Mouse (Mus musculus): ENCODE measurements around the gene Park7. TPM values are rescaled to one million over a fixed set of nuclear protein-coding genes. Genes with fewer than 3 reads are reported as not detected.
A peak's percentile ranks its signal among the peaks of the same experiment; 100 is the strongest.
"Not testable (repeated sequence)": the region's sequence is repeated elsewhere in the genome, so short reads cannot be mapped to it uniquely, and the experiment has no call there.

Park7 gene
- polyA plus RNA-seq, 1 experiment from 2014 or later: 419 TPM

DNA sequence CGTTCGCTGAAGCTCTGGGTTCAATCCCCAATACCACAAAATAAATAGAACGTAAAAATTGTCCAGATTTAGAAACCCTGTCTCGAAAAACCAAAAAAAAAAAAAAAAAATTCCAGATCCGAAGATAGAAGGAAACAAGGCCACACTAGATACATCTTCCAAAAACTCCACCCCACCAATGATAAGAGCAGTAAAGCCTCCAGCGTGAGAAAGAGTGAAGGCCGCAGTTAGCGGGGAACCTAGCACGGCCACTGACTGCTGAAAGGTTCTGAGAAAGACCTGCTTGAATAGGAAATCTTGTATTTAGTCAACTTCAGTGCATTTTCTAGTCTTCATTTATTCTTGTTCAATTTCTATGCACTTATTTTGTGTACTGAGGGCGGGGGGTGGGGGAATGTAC is 38.8 kb downstream of the Park7 start:
- H3K9ac ChIP-seq (ENCODE audit: low read depth, low read length): no peak overlapping the region
- no peak overlapping the region for H3K4me3 ChIP-seq (replicated peaks; ENCODE audit: low read depth, low read length)
- no peak overlapping the region for H3K4me2 ChIP-seq (ENCODE audit: low read length)
- no peak for DNase-seq (ENCODE audit: low spot score)
- WGBS: 78% methylated on average over 10 of the region's 10 CpGs
- ATAC-seq (replicated peaks; ENCODE audit: low FRiP score, low read depth): no peak
- H3K36me3 ChIP-seq (ENCODE audit: insufficient read depth, low read length): no peaks in the 10 kb centered on the region
- TF ChIP-seq CTCF (IDR thresholded peaks at IDR 0.05; ENCODE audit: low read depth): no peak
- peaks cover 15% of the 10 kb centered on the region; the same call in 1 of the 2 replicates for H3K4me1 ChIP-seq (replicated peaks; ENCODE audit: insufficient read depth, low read length)
- 0 out of 2 replicates have a peak, but pooled peaks cover 11% of the 10 kb centered on the region for H3K9me3 ChIP-seq (replicated peaks; ENCODE audit: low read length)
- H3K27ac ChIP-seq: no peak overlapping the region
- H3K27me3 ChIP-seq (ENCODE audit: insufficient read depth, low read length): no peaks in the 10 kb centered on the region

DNA sequence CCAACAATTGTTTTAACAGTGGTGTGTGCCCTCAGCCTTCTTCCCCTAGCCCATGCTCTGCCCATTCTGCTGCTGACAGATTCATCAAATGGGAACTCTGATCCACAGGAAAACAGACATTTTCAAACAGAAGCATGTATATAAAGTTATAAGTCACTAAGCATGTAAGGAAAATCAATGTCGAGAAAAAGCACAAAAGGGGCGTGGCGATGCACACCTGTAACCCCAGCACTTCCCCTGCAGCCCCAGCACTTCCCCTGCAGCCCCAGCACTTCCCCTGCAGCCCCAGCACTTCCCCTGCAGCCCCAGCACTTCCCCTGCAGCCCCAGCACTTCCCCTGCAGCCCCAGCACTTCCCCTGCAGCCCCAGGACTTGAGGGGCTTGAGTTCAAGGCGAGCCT is 39.8 kb downstream of the Park7 start:
- not testable (repeated sequence) for ATAC-seq (replicated peaks; ENCODE audit: low FRiP score, low read depth); H3K27ac ChIP-seq; H3K9me3 ChIP-seq (replicated peaks; ENCODE audit: low read length); H3K4me3 ChIP-seq (replicated peaks; ENCODE audit: low read depth, low read length); H3K4me2 ChIP-seq (ENCODE audit: low read length); H3K9ac ChIP-seq (ENCODE audit: low read depth, low read length); H3K36me3 ChIP-seq (ENCODE audit: insufficient read depth, low read length); H3K27me3 ChIP-seq (ENCODE audit: insufficient read depth, low read length); DNase-seq (ENCODE audit: low spot score)
- 74% methylated on average over 4 of the region's 4 CpGs for WGBS
- peaks cover 23% of the 10 kb centered on the region; the same call in 1 of the 2 replicates for H3K4me1 ChIP-seq (replicated peaks; ENCODE audit: insufficient read depth, low read length)

DNA sequence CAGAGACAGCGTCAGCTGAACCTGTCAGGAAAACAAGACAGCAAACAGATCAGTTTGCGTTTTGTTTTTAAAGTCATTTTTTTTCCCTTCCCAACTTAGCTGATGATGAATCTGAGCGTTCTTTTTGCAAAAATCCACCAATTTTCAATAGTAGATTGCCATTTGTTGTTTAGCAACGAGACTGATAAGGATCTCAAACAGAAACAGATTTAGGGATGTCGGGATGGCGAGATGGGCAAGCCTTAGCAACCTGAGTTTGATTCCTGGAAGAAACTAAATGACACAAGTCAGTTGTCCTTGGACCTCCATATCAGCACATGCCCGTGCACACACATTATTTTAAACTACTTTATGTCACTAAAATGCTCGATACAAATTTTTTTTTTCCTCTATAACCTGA is 41.6 kb downstream of the Park7 start:
- Histone ChIP-seq H3K27ac (peak overlapping the region; percentile 6; the same call in 1 of the 2 replicates), H3K4me1 (replicated peaks; ENCODE audit: insufficient read depth, low read length) (peaks cover 26% of the 10 kb centered on the region; the same call in 1 of the 2 replicates), H3K9ac (ENCODE audit: low read depth, low read length) (no peak overlapping the region), H3K9me3 (replicated peaks; ENCODE audit: low read length) (no peaks in the 10 kb centered on the region), H3K4me3 (replicated peaks; ENCODE audit: low read depth, low read length) (no peak overlapping the region), H3K4me2 (ENCODE audit: low read length) (no peak overlapping the region), H3K36me3 (ENCODE audit: insufficient read depth, low read length) (peaks cover 5% of the 10 kb centered on the region; the same call in 1 of the 2 replicates), H3K27me3 (ENCODE audit: insufficient read depth, low read length) (no peaks in the 10 kb centered on the region)
- DNase-seq (ENCODE audit: low spot score) (no peak), ATAC-seq (replicated peaks; ENCODE audit: low FRiP score, low read depth) (no peak)
- no peak for TF ChIP-seq CTCF (IDR thresholded peaks at IDR 0.05; ENCODE audit: low read depth)
- 63% methylated on average over 8 of the region's 8 CpGs for WGBS

DNA sequence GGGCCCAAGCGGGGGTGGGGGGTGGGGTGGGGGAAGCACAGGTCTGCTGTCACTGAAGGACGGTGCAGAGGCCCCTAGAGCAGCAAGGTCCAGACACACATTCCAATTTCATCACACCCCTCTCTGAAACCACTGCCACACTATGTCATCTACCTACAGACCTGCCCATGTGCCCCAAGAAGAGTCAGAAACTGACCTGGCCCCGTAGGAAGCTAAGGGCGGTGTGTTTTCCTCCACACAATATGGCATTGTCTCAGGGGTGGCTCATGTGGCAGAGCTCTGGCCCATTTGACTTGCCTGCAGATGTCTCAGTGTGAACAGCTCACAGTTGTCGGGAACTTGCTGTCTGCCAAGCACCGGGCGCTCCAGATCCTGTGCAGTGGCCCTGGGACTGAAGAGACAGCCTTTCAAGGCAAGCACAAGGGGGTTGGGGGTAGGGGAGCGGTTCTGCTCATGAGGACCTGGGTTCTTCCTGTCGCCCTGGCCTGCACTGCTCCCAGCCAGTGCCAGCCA is 42.0 kb downstream of the Park7 start:
- 36% methylated on average over 9 of the region's 9 CpGs for WGBS
- Histone ChIP-seq H3K27ac (peak overlapping the region; percentile 6; the same call in 1 of the 2 replicates), H3K4me2 (ENCODE audit: low read length) (no peak overlapping the region), H3K27me3 (ENCODE audit: insufficient read depth, low read length) (no peaks in the 10 kb centered on the region), H3K9ac (ENCODE audit: low read depth, low read length) (no peak overlapping the region), H3K4me3 (replicated peaks; ENCODE audit: low read depth, low read length) (no peak overlapping the region), H3K4me1 (replicated peaks; ENCODE audit: insufficient read depth, low read length) (peaks cover 26% of the 10 kb centered on the region; the same call in 1 of the 2 replicates), H3K36me3 (ENCODE audit: insufficient read depth, low read length) (peaks cover 9% of the 10 kb centered on the region; the same call in 1 of the 2 replicates), H3K9me3 (replicated peaks; ENCODE audit: low read length) (no peaks in the 10 kb centered on the region)
- DNase-seq (ENCODE audit: low spot score) (no peak), ATAC-seq (replicated peaks; ENCODE audit: low FRiP score, low read depth) (peak; percentile 6; the same call in 1 of the 2 replicates)
- TF ChIP-seq CTCF (IDR thresholded peaks at IDR 0.05; ENCODE audit: low read depth): no peak

DNA sequence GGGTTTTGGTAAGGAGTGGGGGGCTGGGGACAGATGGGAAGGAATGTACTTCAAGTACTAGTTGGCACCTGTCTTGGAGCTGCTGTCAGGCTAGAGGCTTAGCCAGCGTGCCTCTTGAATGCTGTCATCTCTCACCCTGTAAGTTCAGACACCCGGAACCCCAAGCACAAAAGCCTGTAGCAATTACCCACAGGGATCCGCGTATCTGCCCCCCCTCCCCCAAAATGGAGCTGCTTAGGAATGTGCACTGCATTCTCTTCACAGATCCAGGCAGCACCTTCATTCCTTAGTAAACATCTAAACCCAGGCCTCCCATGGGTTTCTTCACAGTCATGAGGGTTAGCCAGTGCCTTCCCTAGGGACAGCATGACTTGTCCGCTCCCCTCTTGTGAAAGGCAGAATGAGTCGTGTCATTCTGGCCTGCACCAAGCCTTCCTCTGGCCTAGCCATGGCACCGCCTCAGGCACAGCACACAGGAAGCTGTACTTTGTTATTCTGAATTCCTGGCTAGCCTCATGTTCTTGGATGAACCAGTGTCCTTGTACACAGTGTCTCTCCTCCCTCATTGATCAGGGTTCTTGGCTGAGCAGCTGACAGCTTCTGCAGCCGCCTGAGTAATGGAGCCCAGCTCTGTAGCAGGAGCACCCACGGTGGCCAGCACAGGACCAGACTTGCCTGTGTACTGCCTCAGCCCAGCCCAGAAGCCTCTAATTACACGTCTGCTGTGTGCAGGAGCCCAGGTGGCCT is 42.7 kb downstream of the Park7 start:
- Histone ChIP-seq H3K4me1 (replicated peaks; ENCODE audit: insufficient read depth, low read length) (peaks cover 26% of the 10 kb centered on the region; the same call in 1 of the 2 replicates), H3K9ac (ENCODE audit: low read depth, low read length) (no peak overlapping the region), H3K27ac (peak overlapping the region; percentile 6), H3K4me3 (replicated peaks; ENCODE audit: low read depth, low read length) (no peak overlapping the region), H3K4me2 (ENCODE audit: low read length) (no peak overlapping the region), H3K36me3 (ENCODE audit: insufficient read depth, low read length) (peaks cover 15% of the 10 kb centered on the region; the same call in 1 of the 2 replicates), H3K27me3 (ENCODE audit: insufficient read depth, low read length) (no peaks in the 10 kb centered on the region), H3K9me3 (replicated peaks; ENCODE audit: low read length) (no peaks in the 10 kb centered on the region)
- ATAC-seq (replicated peaks; ENCODE audit: low FRiP score, low read depth) (peak; percentile 60), DNase-seq (ENCODE audit: low spot score) (peak; percentile 42)
- WGBS: 40% methylated on average over 10 of the region's 10 CpGs
- no peak for TF ChIP-seq CTCF (IDR thresholded peaks at IDR 0.05; ENCODE audit: low read depth)

DNA sequence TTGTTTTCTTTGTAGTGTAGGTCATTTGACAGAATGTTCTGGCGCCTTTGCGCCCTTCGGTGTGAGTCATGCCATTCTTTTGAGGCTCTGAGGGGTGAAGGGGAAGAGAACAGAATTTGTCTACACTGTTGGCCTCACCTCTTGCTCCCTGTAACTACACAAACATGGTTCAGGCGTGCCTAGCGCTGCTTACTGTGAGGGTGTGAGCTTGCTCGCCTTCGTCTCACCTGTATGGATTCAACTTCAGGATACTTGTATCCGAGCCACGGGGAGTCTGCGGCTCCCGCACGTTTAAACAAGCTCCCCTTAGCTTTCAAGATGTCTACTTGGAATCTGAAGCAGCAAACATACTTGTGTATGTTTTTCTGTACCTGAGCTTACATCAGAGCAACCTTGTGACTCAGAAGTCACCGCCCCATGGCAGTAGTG is 43.3 kb downstream of the Park7 start:
- ATAC-seq (replicated peaks; ENCODE audit: low FRiP score, low read depth): no peak
- H3K27ac ChIP-seq: peak overlapping the region; percentile 6
- no peaks in the 10 kb centered on the region for H3K9me3 ChIP-seq (replicated peaks; ENCODE audit: low read length)
- DNase-seq (ENCODE audit: low spot score): no peak
- no peak overlapping the region for H3K4me2 ChIP-seq (ENCODE audit: low read length)
- WGBS: 82% methylated on average over 13 of the region's 13 CpGs
- H3K27me3 ChIP-seq (ENCODE audit: insufficient read depth, low read length): no peaks in the 10 kb centered on the region
- H3K9ac ChIP-seq (ENCODE audit: low read depth, low read length): no peak overlapping the region
- no peak overlapping the region for H3K4me3 ChIP-seq (replicated peaks; ENCODE audit: low read depth, low read length)
- peaks cover 21% of the 10 kb centered on the region; the same call in 1 of the 2 replicates for H3K36me3 ChIP-seq (ENCODE audit: insufficient read depth, low read length)
- TF ChIP-seq CTCF (IDR thresholded peaks at IDR 0.05; ENCODE audit: low read depth): no peak
- H3K4me1 ChIP-seq (replicated peaks; ENCODE audit: insufficient read depth, low read length): peaks cover 26% of the 10 kb centered on the region; the same call in 1 of the 2 replicates

All from kidney, postnatal 0 days (tissue).